Mouse (Mus musculus) CH12F3 (cell line): ENCODE data around the gene Llgl1.

Source experiments
- in situ Hi-C: fragments of 300-500 bp; cut with MboI; formaldehyde crosslinking; loops from 2 replicates; pipeline ENCODE4 v1.14.3; 2020; ENCODE audit warnings: low sequenced_read_pairs

Llgl1 gene

GRCm38 (mm10) chr11:60726601-60727391 is 27.3 kb downstream of the Llgl1 start, which contains the start of gene Flii:
Flii (minus strand) TSS chr11:60727263.
- in situ Hi-C loops: no loop called here

GRCm38 (mm10) chr11:60727392-60728140 is 28.0 kb downstream of the Llgl1 start:
- in situ Hi-C loops: no loop called here

- in situ Hi-C loops: no loop called here
These were observed 28.8 kb downstream of the Llgl1 start, which contains the start of gene Mief2 for GRCm38 (mm10) chr11:60728260-60728761. Mief2 (plus strand) TSS chr11:60728398.

- in situ Hi-C loops: no loop called here
These were observed 29.7 kb downstream of the Llgl1 start for GRCm38 (mm10) chr11:60729217-60729641.

GRCm38 (mm10) chr11:60730169-60730568 is 30.6 kb downstream of the Llgl1 start:
- in situ Hi-C loops: no loop called here

- in situ Hi-C loops: no loop called here
These were observed 31.7 kb downstream of the Llgl1 start for GRCm38 (mm10) chr11:60731251-60731650.

GRCm38 (mm10) chr11:60734206-60734605 is 34.7 kb downstream of the Llgl1 start:
- in situ Hi-C loops: no loop called here

- in situ Hi-C loops: no loop called here
These were observed 35.7 kb downstream of the Llgl1 start for GRCm38 (mm10) chr11:60735191-60735590.

- in situ Hi-C loops: no loop called here
These were observed 37.0 kb downstream of the Llgl1 start for GRCm38 (mm10) chr11:60736491-60736890.

- in situ Hi-C loops: no loop called here
These were observed 37.9 kb downstream of the Llgl1 start for GRCm38 (mm10) chr11:60737450-60737849.

GRCm38 (mm10) chr11:60740321-60740720 is 40.8 kb downstream of the Llgl1 start:
- in situ Hi-C loops: no loop called here

- in situ Hi-C loops: no loop called here
These were observed 56.0 kb downstream of the Llgl1 start for GRCm38 (mm10) chr11:60755570-60755969.

GRCm38 (mm10) chr11:60761681-60762080 is 62.2 kb downstream of the Llgl1 start:
- in situ Hi-C loops: no loop called here
